Mouse (Mus musculus) stomach, embryonic 14.5 days (tissue): Measurements from ENCODE around the gene Elmod2. TPM values are rescaled to one million over a fixed set of nuclear protein-coding genes. Genes with fewer than 3 reads are reported as not detected.

Source experiments
- ATAC-seq: fragments of 200-750 bp; cut with Nextera tagmentation; 2 replicates; pipeline ENCODE4 v1.8.0; 2017; ENCODE audit warnings: low read depth, moderate TSS enrichment; ENCODE audit not compliant: insufficient number of reproducible peaks, insufficient read depth, low FRiP score
- H3K27ac ChIP-seq: fragments of 300-500 bp; sonication (generic); 2 replicates; pipeline ENCODE4 v1.5.1; 2014; ENCODE audit warnings: mild to moderate bottlenecking, low read length, moderate library complexity, mixed read lengths
- H3K27me3 ChIP-seq: fragments of 300-500 bp; sonication (generic); 2 replicates; pipeline ENCODE4 v1.6.1; 2014; ENCODE audit warnings: low read length, control low read depth, mixed read lengths; ENCODE audit not compliant: control insufficient read depth, insufficient read depth
- H3K36me3 ChIP-seq: fragments of 300-500 bp; sonication (generic); 2 replicates; pipeline ENCODE4 v1.6.1; 2014; ENCODE audit warnings: mild to moderate bottlenecking, control low read depth, low read length, moderate library complexity, mixed read lengths; ENCODE audit not compliant: control insufficient read depth, insufficient read depth
- H3K4me1 ChIP-seq: fragments of 300-500 bp; sonication (generic); 2 replicates; pipeline ENCODE4 v1.6.1; 2014; ENCODE audit warnings: low read length, control low read depth, mixed read lengths; ENCODE audit not compliant: control insufficient read depth, insufficient read depth
- H3K4me2 ChIP-seq: fragments of 300-500 bp; sonication (generic); replicated peaks from 2 replicates; pipeline ENCODE4 v1.6.1; 2014; ENCODE audit warnings: low read depth, low read length, control low read depth
- H3K4me3 ChIP-seq: fragments of 300-500 bp; sonication (generic); 2 replicates; pipeline ENCODE4 v1.5.1; 2014; ENCODE audit warnings: low read depth, low read length, control low read depth
- H3K9ac ChIP-seq: fragments of 300-500 bp; sonication (generic); replicated peaks from 2 replicates; pipeline ENCODE4 v1.6.1; 2014; ENCODE audit warnings: low read depth, mild to moderate bottlenecking, control low read depth, low read length, moderate library complexity, mixed read lengths
- H3K9me3 ChIP-seq: fragments of 300-500 bp; sonication (generic); 2 replicates; pipeline ENCODE4 v1.6.1; 2016; ENCODE audit warnings: low read depth, low read length, control low read depth; ENCODE audit not compliant: control insufficient read depth
- WGBS: fragments of 180-500 bp; shearing (Covaris S2); extraction: QIAGEN DNeasy Blood & Tissue Kit; methylation state at CpG from one replicate; pipeline ENCODE4 v1.1.7; 2014; 5-methylcytosine and 5-hydroxymethylcytosine counted together
- polyA plus RNA-seq: library from polyadenylated mRNA; unstranded; fragments of >200 nt; fragmentation: Nextera tagmentation; extraction: Ambion mirVana; gene quantifications from 2 replicates; pipeline ENCODE4 v1.2.1, GENCODE M21; 2014

Gene Elmod2
- polyA plus RNA-seq, 1 experiment from 2014 or later = 17.2 TPM

DNA sequence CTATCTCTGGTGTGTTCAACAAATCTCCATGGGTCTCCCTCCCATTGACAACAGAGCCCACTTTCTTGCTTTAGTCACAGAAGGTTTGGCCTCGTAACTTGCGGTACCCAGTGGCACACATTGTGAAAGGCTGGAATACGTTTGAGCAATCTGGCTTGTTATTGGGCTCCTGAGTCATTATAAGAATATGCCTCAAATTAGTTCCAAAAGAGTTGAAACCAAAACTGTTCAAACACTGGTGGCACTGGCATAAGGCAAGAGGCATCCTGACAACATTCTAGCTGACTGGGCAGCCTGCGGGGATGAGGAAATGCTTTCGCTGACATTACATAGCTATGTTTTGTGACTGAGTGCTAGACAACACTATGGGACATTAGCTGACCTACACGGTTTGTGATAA is 22.4 kb downstream of the Elmod2 start:
- no peaks in the 10 kb centered on the region for H3K9me3 ChIP-seq
- no peaks in the 10 kb centered on the region for H3K4me1 ChIP-seq
- WGBS = 83% methylated on average over 6 of the region's 6 CpGs
- H3K9ac ChIP-seq = no peak overlapping the region
- no peak overlapping the region for H3K27ac ChIP-seq
- no peak for ATAC-seq
- H3K4me3 ChIP-seq = no peak overlapping the region
- no peaks in the 10 kb centered on the region for H3K36me3 ChIP-seq
- H3K4me2 ChIP-seq = no peak overlapping the region
- no peaks in the 10 kb centered on the region for H3K27me3 ChIP-seq

DNA sequence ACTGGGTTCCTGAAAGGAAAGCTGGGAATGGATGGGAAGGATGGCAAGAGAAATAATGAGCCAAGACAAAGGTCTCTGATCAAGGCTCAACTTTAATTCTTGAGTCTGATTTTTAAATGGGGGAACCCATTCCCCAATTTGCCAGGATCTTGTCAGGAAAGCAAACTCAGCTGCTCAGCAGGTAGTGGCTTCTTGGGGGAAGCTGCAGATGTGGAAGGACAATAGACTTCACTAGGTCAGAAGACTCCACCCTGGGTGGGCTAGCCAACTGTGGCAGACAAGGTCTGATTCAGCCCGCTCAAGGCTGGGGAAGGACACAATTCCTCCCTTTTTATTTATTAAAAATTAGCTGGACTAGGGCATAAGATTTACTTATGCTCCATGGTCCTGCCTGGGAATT is 27.3 kb downstream of the Elmod2 start:
- H3K36me3 ChIP-seq = no peaks in the 10 kb centered on the region
- H3K9ac ChIP-seq = no peak overlapping the region
- no peak for ATAC-seq
- H3K9me3 ChIP-seq = no peaks in the 10 kb centered on the region; the same call in 1 of the 2 replicates
- H3K27me3 ChIP-seq = no peaks in the 10 kb centered on the region
- H3K4me2 ChIP-seq = no peak overlapping the region
- H3K4me3 ChIP-seq = no peak overlapping the region
- H3K4me1 ChIP-seq = no peaks in the 10 kb centered on the region
- WGBS = 88% methylated on average over 1 of the region's 1 CpGs
- H3K27ac ChIP-seq = no peak overlapping the region

DNA sequence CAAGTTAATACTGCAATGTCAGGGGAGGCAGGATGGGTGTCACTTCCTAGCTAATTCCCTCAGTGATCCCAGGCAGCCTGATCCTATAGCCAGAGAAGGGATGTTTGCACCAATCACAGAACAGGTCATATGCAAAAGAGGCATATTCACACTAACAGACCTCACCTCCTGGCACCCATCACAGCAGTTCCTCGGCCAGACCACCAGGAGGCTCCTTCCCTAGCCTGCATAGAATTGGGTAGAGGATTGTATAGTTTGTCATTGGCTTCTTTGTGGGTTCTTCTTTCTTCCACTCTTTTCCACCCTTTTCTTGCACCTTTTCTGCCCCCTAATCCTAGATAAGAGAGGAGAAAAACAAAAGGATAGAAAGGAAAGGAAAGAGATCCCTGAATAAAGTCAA is 32.2 kb downstream of the Elmod2 start:
- no peak overlapping the region for H3K4me2 ChIP-seq
- H3K4me3 ChIP-seq = no peak overlapping the region
- 45% methylated on average over 1 of the region's 1 CpGs for WGBS
- no peaks in the 10 kb centered on the region for H3K27me3 ChIP-seq
- no peaks in the 10 kb centered on the region; the same call in 1 of the 2 replicates for H3K9me3 ChIP-seq
- H3K27ac ChIP-seq = no peak overlapping the region
- no peak overlapping the region for H3K9ac ChIP-seq
- H3K36me3 ChIP-seq = no peaks in the 10 kb centered on the region
- H3K4me1 ChIP-seq = no peaks in the 10 kb centered on the region
- ATAC-seq = no peak

DNA sequence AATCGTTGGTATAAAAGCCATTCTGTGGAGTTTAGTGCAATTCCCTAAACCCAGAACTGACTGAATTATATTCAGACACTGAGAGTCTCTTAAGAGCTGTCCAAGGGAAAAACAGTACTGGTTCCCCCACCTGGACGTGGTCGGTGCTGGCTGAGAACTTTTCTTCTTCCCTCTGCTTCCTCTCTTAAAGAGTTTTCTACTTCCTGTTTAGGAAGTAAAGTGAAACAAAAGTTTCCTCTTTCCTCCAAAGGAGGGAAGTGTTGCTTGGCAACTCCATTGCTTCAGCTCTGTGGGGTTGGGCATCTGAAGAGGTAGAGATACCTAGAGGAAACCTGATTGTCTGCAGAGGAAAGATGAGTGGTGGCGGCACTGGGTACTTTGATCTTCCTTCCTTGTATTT is 34.9 kb downstream of the Elmod2 start:
- no peak overlapping the region for H3K4me3 ChIP-seq
- no peak for ATAC-seq
- no peaks in the 10 kb centered on the region for H3K36me3 ChIP-seq
- 69% methylated on average over 4 of the region's 4 CpGs for WGBS
- H3K27me3 ChIP-seq = no peaks in the 10 kb centered on the region
- no peak overlapping the region for H3K27ac ChIP-seq
- no peaks in the 10 kb centered on the region for H3K4me1 ChIP-seq
- no peaks in the 10 kb centered on the region; the same call in 1 of the 2 replicates for H3K9me3 ChIP-seq
- no peak overlapping the region for H3K4me2 ChIP-seq
- H3K9ac ChIP-seq = no peak overlapping the region

DNA sequence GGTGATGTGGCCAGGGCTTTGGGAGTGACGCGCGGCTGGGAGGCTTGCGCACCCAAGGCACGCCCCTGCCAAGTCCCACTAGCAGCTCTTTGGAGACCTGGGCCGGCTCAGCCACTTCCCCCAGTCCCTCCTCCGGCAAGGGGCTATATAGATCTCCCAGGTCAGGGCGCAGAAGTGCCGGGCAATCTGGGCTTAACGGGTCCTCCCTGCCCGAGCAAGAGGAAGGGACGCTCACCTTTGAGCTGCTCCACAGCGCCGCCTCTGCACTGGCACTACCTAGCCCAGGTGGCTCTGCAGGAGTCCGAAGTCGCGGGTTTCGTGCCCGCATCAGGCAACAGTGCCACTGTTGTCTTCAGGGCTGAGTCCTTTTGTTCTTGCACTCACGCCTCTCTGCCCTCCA is 42.1 kb downstream of the Elmod2 start, which contains the start of gene Ucp1:
Ucp1 (plus strand) TSS at position 177 of the 400 bp plus-strand sequence.
- peak within 1 kb of the TSS; percentile 50 for H3K4me2 ChIP-seq
- no peak within 1 kb of the TSS for H3K27ac ChIP-seq
- peak within 1 kb of the TSS; percentile 23; the same call in 1 of the 2 replicates for H3K4me3 ChIP-seq
- H3K9me3 ChIP-seq = no peaks in the 10 kb centered on the region
- H3K4me1 ChIP-seq = 0 out of 2 replicates have a peak, but pooled peaks cover 4% of the 10 kb centered on the region
- no peak within 1 kb of the TSS for H3K9ac ChIP-seq
- no peaks in the 10 kb centered on the region for H3K36me3 ChIP-seq
- 2% methylated on average over 19 of the region's 20 CpGs for WGBS
- ATAC-seq = no peak
- no peaks in the 10 kb centered on the region for H3K27me3 ChIP-seq

DNA sequence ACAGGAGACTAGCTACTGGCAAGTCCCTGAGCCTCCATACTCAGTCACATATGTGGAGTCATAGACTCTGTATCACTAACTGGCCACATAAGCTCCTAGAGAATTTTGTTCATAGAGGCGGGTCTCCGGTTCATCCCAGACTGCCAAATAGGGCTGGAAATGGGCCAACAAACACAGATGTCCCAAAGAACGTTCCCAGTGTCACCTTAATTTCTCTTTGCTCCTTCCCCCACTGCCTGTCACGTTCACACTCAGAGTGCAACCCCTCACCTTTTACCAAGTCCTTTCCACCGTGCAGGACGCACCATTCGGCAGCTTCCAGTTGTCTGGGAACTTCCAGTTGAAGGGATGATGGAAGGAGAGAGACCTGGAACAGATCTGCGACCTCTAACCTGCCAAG is 46.9 kb downstream of the Elmod2 start:
- no peak overlapping the region for H3K9ac ChIP-seq
- H3K4me2 ChIP-seq = no peak overlapping the region
- ATAC-seq = no peak
- no peak overlapping the region for H3K27ac ChIP-seq
- no peaks in the 10 kb centered on the region for H3K9me3 ChIP-seq
- H3K27me3 ChIP-seq = no peaks in the 10 kb centered on the region
- H3K36me3 ChIP-seq = no peaks in the 10 kb centered on the region
- no peak overlapping the region for H3K4me3 ChIP-seq
- 80% methylated on average over 8 of the region's 8 CpGs for WGBS
- H3K4me1 ChIP-seq = 0 out of 2 replicates have a peak, but pooled peaks cover 4% of the 10 kb centered on the region

DNA sequence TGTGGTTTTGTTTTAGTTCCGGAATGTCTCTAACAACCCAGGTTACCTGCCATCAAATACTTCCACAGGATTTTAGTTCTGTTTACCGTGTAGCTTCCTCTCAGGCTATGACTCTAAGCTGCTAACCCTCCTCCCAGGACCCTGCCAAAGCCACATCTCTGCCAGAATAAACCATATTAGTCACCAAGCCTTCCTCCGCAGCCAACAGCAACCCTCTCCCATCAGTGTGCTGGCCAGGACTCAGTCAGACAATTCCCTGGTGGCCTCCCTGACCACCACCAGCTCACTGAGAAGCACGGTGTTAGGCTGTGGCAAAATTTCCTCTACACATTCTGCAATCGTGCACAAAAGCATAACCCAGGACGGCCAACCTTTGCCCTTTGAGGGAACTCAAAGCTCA is 53.9 kb downstream of the Elmod2 start:
- Histone ChIP-seq H3K9ac (no peak overlapping the region), H3K36me3 (no peaks in the 10 kb centered on the region), H3K9me3 (no peaks in the 10 kb centered on the region), H3K27ac (no peak overlapping the region), H3K4me3 (no peak overlapping the region), H3K27me3 (no peaks in the 10 kb centered on the region), H3K4me1 (no peaks in the 10 kb centered on the region), H3K4me2 (no peak overlapping the region)
- no peak for ATAC-seq
- WGBS = 82% methylated on average over 6 of the region's 6 CpGs

DNA sequence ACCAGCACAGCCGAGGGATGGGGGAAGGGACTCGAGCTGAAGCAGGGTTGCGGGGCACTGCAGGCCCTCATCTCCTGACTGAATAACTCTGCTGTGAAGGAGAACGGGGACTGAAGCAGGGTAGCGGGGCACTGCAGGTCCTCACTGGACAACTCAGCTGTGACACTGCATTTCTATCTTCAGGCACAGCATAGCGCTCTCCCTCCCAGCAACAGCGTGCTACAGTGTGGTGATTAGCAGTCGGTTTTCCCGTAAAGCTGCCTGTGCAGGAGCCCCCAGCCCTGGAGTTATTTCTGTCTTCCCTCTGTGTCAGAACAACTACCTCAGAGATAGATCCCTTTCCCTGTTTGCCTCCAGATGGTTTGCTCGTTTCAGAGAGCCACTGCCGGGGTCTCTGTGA is 57.8 kb downstream of the Elmod2 start:
- Histone ChIP-seq H3K4me2 (no peak overlapping the region), H3K4me1 (no peaks in the 10 kb centered on the region), H3K27me3 (no peaks in the 10 kb centered on the region), H3K9ac (no peak overlapping the region), H3K9me3 (no peaks in the 10 kb centered on the region), H3K27ac (no peak overlapping the region), H3K36me3 (peaks cover 8% of the 10 kb centered on the region; the same call in 1 of the 2 replicates), H3K4me3 (no peak overlapping the region)
- 47% methylated on average over 11 of the region's 11 CpGs for WGBS
- no peak for ATAC-seq

DNA sequence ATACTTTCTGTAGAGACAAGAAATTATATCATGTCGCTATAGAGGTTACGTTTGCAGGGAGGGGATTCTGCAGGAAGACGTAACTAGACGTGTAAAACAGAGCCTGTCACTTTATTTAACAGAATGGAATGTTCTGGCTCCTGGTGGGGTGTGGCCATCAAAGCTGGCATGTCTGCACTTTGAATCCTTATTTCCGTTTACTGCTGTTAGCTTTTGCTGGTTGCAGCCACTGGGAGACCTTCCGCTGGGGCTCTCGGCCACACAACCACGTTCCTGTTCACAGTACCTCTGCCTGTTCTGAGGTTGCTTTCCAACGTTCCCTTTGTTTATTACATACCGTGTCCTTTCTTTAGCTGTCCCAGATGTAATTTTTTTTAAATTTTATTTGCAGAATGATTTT is 59.8 kb downstream of the Elmod2 start:
- H3K9ac ChIP-seq = no peak overlapping the region
- H3K4me1 ChIP-seq = no peaks in the 10 kb centered on the region
- no peaks in the 10 kb centered on the region for H3K27me3 ChIP-seq
- no peak for ATAC-seq
- WGBS = 74% methylated on average over 10 of the region's 10 CpGs
- H3K36me3 ChIP-seq = peaks cover 8% of the 10 kb centered on the region; the same call in 1 of the 2 replicates
- no peaks in the 10 kb centered on the region for H3K9me3 ChIP-seq
- no peak overlapping the region for H3K4me2 ChIP-seq
- no peak overlapping the region for H3K27ac ChIP-seq
- no peak overlapping the region for H3K4me3 ChIP-seq
